In the genomic region with DNA sequence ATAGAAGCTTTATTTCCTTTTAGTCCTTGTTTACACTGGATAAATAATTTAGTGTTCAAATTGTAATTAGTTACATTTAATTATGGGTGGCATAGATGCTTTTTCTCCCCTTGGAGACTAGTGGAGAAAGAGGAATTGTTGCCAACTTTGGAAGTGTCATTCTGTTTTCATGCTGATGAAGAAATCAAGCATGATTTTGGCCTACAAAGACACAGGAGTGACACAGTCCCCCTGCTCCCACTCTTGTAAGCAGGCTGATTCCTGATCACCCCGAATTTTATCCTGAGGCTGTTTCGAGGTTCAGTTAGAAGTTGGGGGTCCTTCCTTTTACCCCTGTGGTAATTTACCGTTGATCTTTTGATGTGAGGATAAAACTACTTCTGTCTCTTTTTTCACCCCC, we compare ENCODE assay signal across 8 mouse cellular contexts. TPM values are rescaled to one million over a fixed set of nuclear protein-coding genes. Genes with fewer than 3 reads are reported as not detected.
DNase-seq lines count a peak whose midpoint lies in the region; ATAC-seq and TF ChIP-seq lines count a peak whose summit lies in the region.

No protein-coding gene starts in this region.

- H3K27ac ChIP-seq in heart, embryonic 15.5 days, result no peak overlapping the region
- H3K27ac ChIP-seq in cortical plate, adult 2 months (ENCODE audit: insufficient read depth, low read length), result no peak overlapping the region
- no peak overlapping the region for H3K27ac ChIP-seq in hindbrain, embryonic 16.5 days (ENCODE audit: low read depth, low read length)
- H3K27ac ChIP-seq in midbrain, embryonic 15.5 days, result no peak overlapping the region

- peak overlapping the region; percentile 93 for H3K4me3 ChIP-seq in heart, embryonic 15.5 days
- peak overlapping the region; percentile 62; the same call in 1 of the 2 replicates for H3K4me3 ChIP-seq in cortical plate, adult 2 months (ENCODE audit: insufficient read depth, low read length)
- H3K4me3 ChIP-seq in hindbrain, embryonic 16.5 days (ENCODE audit: low read length), result peak overlapping the region; percentile 74
- H3K4me3 ChIP-seq in midbrain, embryonic 15.5 days, result peak overlapping the region; percentile 86

- peaks cover 8% of the 10 kb centered on the region for H3K27me3 ChIP-seq in heart, embryonic 15.5 days
- no peaks in the 10 kb centered on the region for H3K27me3 ChIP-seq in hindbrain, embryonic 16.5 days (replicated peaks; ENCODE audit: control insufficient read depth, insufficient read depth, low read length)
- no peaks in the 10 kb centered on the region; the same call in 1 of the 2 replicates for H3K27me3 ChIP-seq in midbrain, embryonic 15.5 days (replicated peaks)

- TF ChIP-seq CTCF in cortical plate, adult 2 months (IDR thresholded peaks at IDR 0.05; ENCODE audit: extremely low read depth, insufficient read depth, low read length), result no peak

- ATAC-seq in heart, embryonic 15.5 days (replicated peaks; ENCODE audit: insufficient number of reproducible peaks, insufficient read depth, low FRiP score, low read depth), result no peak
- ATAC-seq in hindbrain, embryonic 16.5 days, result no peak
- ATAC-seq in midbrain, embryonic 15.5 days (replicated peaks), result no peak

- WGBS in heart, embryonic 15.5 days, result 60% methylated on average over 3 of the region's 3 CpGs
- WGBS in hindbrain, embryonic 16.5 days, result 25% methylated on average over 3 of the region's 3 CpGs
- 35% methylated on average over 3 of the region's 3 CpGs for WGBS in midbrain, embryonic 15.5 days

- TF ChIP-seq POLR2A in cortical plate, adult 2 months (IDR thresholded peaks at IDR 0.05; ENCODE audit: extremely low read depth, insufficient read depth, low read length), result no peak

- intact Hi-C loops in heart, postnatal 14 days (cut with DNase I), result loop anchor here (5.0 to 10.0 kb wide), 3 partner anchors 85 to 287 kb away; no protein-coding TSS in a partner anchor

- H3K9me3 ChIP-seq in heart, embryonic 15.5 days (replicated peaks), result no peaks in the 10 kb centered on the region
- no peaks in the 10 kb centered on the region for H3K9me3 ChIP-seq in hindbrain, embryonic 16.5 days (ENCODE audit: control insufficient read depth, low read length)
- no peaks in the 10 kb centered on the region for H3K9me3 ChIP-seq in midbrain, embryonic 15.5 days

- H3K4me2 ChIP-seq in heart, embryonic 15.5 days, result peak overlapping the region; percentile 68
- H3K4me2 ChIP-seq in hindbrain, embryonic 16.5 days (ENCODE audit: low read length), result peak overlapping the region; percentile 65
- peak overlapping the region; percentile 70 for H3K4me2 ChIP-seq in midbrain, embryonic 15.5 days

- no peak for DNase-seq in heart, postnatal 14 days
- no peak for DNase-seq in spleen, adult 12 weeks (ENCODE audit: low spot score)
- DNase-seq in c-Kit-positive CD71-positive TER-119-positive erythroid progenitor cells, embryonic 14.5 days (ENCODE audit: low spot score), result no peak
- no peak for DNase-seq in frontal cortex, postnatal 25 days (ENCODE audit: low spot score in 2 of 2)

- no peaks in the 10 kb centered on the region for H3K36me3 ChIP-seq in heart, embryonic 15.5 days
- no peaks in the 10 kb centered on the region for H3K36me3 ChIP-seq in hindbrain, embryonic 16.5 days (ENCODE audit: control insufficient read depth, insufficient read depth, low read length)
- H3K36me3 ChIP-seq in midbrain, embryonic 15.5 days (replicated peaks), result no peaks in the 10 kb centered on the region

- H3K9ac ChIP-seq in heart, embryonic 15.5 days, result no peak overlapping the region
- peak overlapping the region; percentile 39 for H3K9ac ChIP-seq in hindbrain, embryonic 16.5 days (ENCODE audit: low read depth, low read length)
- H3K9ac ChIP-seq in midbrain, embryonic 15.5 days, result peak overlapping the region; percentile 91

- peaks cover 44% of the 10 kb centered on the region for H3K4me1 ChIP-seq in heart, embryonic 15.5 days (replicated peaks)
- peaks cover 14% of the 10 kb centered on the region for H3K4me1 ChIP-seq in cortical plate, adult 2 months (ENCODE audit: control insufficient read depth, insufficient read depth, low read length)
- H3K4me1 ChIP-seq in hindbrain, embryonic 16.5 days (ENCODE audit: control insufficient read depth, insufficient read depth, low read depth, low read length), result peaks cover 34% of the 10 kb centered on the region
- H3K4me1 ChIP-seq in midbrain, embryonic 15.5 days, result peaks cover 53% of the 10 kb centered on the region

RNA-seq across cellular contexts. Expression of a gene that starts 1.7 kb away (rescaled TPM):
- polyA plus RNA-seq in heart, embryonic 15.5 days (2015; fragmentation: Nextera tagmentation; extraction: Ambion mirVana), result 6.1 and 8.2 TPM in 2 replicates
- total RNA-seq in heart, postnatal 14 days (2021), result 10 to 100 TPM; 33.0 to 34.8 TPM
- polyA plus RNA-seq in cortical plate, adult 2 months (2012; rRNA removed), result 29.9 and 31.9 TPM in 2 replicates
- polyA plus RNA-seq in hindbrain, embryonic 16.5 days (2015; fragmentation: Nextera tagmentation; extraction: Ambion mirVana), result 11.5 and 12.4 TPM in 2 replicates
- 17.3 and 17.9 TPM in 2 replicates for polyA plus RNA-seq in midbrain, embryonic 15.5 days (2015; fragmentation: Nextera tagmentation; extraction: Ambion mirVana)
